Mouse (Mus musculus) gastrocnemius, adult 18-20 months (tissue): ENCODE measurements around the gene Thap8. TPM values are rescaled to one million over a fixed set of nuclear protein-coding genes. Genes with fewer than 3 reads are reported as not detected.

Experiments used
- DNase-seq: peaks from one replicate; pipeline ENCODE4 v3.0.0; 2021; ENCODE audit warnings: low spot score
- total RNA-seq, 2 experiments: library from RNA; stranded (reverse); gene quantifications; 2 replicates each; pipeline ENCODE4 v1.2.3; 2021

Gene Thap8
- total RNA-seq, 2 experiments from 2014 or later, result not detected

- peak; percentile 56 for DNase-seq
Measured at GRCm38 (mm10) chr7:30282740-30283139, 2.8 kb downstream of the Thap8 start.

DNA sequence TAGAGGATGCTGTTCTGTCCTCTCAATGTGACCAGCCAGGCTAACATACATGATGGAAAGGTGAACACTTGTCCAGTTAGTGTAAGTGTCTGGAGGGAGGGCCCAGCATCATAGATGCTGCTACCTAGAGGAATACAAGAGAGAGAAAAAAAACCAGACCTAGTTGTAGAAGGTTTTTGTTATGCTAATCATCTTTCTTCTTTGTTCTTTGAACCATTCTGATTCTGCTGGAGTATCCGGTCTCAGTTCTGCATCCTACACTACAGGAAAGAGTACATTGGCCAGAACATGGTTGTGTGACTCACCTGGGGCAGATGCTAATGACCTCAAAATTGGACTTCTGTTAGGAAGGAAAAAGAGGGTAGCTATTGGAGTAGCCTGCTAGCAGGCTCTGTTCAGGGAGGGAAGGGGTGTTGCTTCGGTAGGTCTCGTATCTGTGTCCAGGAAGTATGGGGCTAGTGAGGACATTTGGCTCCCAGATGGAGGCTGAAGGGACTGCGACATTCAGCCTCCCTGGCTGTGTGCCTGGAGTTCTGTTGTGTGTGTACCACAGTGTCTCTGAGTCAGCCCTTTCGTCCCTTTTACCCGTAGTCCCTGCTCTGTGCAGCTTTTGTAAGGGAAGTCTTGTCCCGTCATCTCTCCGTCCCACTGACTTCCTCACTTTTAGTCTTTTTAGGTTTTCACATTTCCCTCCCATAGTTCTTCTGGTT lies 7.0 kb downstream of the Thap8 start:
- no peak for DNase-seq

- DNase-seq, result no peak
Measured at GRCm38 (mm10) chr7:30288046-30288445, 8.2 kb downstream of the Thap8 start.

DNA sequence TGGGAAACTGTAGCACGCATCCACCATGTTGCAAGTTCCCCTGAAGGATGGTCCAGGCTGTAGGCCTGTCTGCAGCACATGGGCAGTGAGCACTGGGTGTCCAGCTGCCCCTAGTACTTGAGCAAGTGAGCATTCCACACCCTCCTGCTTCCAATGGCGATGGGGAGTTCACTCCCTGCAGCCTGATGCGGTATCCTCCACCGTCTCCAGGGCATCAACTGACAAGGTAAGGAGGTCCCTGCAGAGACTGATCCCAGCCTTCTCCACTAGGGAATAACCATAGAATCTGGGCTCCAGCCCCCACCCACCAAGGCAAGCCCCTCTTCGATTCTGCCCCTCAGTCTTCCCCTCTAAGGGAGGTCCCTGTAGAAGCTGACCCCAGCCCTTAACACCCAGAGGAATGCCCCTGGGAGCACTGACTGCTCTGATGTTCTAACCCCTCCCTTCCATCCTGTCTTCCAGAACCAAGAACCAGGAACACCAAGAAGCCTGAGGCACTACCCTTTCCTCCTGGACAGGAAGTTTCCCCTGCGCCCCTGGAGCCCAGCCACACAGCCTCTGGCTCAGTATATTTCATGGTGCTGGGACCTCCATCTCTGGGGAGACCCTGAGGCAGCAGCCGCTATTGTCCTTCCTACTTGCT lies 9.3 kb downstream of the Thap8 start:
- no peak for DNase-seq

- no peak for DNase-seq
Measured at GRCm38 (mm10) chr7:30289714-30290399, 10.0 kb downstream of the Thap8 start.

DNA sequence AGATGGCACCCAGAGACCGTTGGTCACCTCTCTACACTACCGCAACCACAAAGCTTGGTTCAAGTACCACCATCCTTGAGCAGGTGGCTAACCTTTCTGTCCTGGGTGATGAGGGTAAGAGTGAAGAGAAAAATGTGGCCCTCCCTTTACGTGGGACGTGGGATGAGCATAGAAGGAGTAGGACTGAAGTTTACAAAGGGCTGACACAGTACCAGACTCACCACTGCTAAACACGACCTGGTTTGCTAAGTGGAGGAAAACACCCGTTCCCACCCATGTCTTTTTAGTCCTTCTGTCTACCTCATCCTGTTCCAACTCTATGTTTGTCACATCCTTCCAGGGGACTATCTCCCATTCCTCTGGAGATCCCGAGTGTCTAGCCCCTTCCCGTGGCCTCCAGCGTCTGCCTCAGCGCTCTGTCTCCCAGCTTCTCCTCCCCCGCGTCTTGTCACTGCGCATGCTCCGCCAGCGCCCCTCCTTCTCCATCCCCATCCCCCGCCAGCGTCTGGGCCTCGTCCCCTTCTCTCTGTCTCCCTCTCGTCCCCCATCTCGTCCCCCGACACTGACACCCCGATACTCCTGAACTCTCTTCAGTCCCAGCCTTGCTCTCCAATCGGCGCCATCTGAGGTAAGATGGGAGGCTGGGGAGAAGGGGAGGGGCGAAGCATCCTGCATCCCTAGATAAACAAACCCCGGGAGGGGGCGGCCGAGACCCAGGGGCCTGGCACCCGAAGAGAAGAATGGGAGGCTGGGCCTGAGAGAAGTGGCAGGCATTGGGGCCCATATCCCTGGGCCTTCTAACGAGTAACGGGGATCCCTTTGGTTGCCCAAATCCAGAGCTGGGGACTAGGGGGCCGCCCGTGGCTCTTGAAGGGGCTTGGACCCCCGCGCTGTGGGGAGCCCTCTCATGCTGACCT lies 11.6 kb downstream of the Thap8 start, which contains the start of gene Clip3:
TSS of gene Clip3 (plus strand) at position 514 of the 917 bp plus-strand sequence.
- peak; percentile 57 for DNase-seq

DNA sequence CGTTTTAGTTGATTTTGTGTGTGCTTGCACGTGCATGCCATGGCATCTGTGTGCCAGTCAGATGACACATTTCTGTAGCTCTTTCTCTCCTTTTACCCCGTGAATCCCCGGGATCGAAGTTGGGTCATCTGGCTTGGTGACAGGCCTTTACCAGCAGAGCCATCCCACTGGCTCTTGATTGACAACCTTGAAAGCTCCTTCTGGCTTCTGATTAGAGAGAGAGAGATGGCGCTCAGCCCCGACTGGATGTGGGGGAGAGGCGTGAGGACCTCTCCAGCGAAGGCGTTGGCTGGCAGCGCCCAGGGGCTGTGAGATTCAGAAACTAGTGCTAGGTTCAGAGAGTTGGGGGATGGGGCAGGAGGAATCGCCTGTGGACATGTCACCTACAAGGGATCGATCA lies 13.9 kb downstream of the Thap8 start:
- DNase-seq, result no peak

DNA sequence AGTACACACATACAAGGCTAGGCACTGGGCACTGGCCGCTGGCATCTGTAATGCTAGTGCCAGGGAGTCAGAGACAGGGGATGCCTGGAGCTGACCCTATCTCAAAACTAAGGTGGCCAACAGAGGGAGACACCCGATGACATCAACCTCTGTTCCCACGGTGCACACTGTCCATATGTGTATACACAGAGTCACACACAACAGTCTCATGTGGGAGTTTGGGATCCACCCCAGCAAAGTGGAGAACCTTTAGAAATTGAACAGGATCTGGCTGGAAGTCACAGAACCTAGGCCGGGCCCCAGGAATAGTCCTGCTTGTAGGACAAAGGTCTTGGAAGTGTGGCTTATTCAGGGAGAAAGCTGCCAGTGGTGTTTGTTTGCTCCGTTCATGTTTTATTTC lies 14.4 kb downstream of the Thap8 start:
- DNase-seq, result no peak

DNA sequence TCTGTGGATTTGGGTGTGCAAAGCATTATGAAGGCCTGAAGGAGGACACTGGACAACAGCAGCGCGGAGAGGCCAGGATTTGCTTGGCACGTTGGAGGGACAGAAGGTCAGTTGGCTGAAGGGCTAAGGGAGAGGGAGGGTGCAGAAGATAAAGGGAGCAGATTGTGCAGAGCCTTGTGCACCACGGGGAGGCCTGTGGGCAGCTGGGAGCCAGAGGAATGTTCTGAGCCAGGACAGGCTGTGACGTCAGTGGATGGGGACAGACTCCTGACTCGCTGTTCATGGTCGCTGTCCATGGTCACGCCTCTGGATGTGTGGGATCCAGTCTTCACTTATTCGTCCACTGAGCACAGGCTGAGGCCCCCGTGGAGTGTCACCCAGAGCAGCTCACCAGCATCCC lies 15.2 kb downstream of the Thap8 start:
- DNase-seq, result peak; percentile 27

DNA sequence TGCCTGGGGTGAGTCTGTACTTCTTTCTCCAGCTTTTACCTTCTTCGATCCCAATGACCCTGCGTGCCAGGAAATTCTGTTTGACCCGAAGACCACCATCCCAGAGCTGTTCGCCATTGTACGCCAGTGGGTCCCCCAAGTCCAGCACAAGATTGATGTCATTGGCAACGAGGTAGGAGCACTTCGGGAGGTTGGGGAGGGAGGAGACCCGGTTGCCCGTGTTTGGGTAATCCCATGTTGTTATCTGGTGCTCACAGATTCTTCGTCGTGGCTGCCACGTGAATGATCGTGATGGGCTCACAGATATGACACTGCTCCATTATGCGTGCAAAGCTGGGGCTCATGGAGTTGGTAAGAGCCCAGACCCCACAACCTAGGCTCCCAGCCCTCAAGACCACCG lies 16.9 kb downstream of the Thap8 start:
- DNase-seq, result no peak

DNA sequence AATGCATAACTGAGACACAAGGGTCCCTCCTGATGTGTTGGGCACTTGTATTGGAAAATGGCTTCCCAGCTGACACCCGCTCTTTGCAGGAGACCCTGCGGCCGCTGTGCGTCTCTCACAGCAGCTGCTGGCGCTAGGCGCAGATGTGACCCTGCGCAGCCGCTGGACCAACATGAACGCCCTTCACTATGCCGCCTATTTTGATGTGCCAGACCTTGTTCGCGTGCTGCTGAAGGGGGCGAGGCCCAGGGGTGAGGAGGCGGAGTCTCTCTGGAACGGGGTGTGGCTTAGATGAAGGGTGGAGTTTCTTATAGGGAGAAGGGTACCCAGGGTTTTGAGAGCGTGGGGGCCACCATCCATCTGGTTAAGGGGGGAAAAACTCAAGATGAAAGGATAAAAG lies 17.4 kb downstream of the Thap8 start:
- no peak for DNase-seq

GRCm38 (mm10) chr7:30300914-30301313 lies 21.0 kb downstream of the Thap8 start:
- peak; percentile 22 for DNase-seq

DNA sequence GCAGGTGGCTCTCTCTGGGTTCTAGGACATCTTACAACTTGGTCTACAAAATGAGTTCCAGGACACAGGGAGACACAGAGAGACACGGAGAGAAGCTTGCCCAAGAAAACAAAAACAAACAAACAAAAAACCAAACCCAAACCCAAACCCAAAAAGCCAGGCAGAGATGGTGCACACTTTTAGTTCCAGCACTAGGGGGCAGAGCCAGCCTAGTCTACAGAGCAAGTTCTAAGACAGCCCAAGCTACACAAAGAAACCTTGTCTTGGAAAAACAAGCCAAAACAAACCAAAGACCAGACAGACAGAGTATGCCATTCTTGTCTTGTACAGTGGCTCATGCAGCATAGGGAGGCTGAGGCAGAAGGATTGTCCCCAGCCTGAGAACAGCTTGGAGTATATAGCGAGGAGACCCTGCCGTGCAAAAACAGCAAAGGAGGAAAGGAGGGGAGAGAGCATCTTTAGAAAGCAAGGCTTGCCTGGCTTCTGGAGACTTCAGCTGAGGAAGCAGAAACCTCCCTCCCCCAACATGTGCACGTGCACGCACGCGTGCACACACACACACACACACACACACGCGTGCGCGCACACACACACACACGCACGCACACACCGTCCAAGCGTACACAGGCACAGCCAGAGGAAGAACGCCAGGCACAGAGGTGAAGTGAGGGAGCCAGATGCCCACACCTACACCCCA lies 26.3 kb downstream of the Thap8 start:
- DNase-seq, result no peak

- DNase-seq, result peak; percentile 96
Measured at GRCm38 (mm10) chr7:30308076-30309005, 28.4 kb downstream of the Thap8 start, which contains the start of gene Alkbh6. Gene Alkbh6, plus strand, starts transcription at chr7:30308717.

DNA sequence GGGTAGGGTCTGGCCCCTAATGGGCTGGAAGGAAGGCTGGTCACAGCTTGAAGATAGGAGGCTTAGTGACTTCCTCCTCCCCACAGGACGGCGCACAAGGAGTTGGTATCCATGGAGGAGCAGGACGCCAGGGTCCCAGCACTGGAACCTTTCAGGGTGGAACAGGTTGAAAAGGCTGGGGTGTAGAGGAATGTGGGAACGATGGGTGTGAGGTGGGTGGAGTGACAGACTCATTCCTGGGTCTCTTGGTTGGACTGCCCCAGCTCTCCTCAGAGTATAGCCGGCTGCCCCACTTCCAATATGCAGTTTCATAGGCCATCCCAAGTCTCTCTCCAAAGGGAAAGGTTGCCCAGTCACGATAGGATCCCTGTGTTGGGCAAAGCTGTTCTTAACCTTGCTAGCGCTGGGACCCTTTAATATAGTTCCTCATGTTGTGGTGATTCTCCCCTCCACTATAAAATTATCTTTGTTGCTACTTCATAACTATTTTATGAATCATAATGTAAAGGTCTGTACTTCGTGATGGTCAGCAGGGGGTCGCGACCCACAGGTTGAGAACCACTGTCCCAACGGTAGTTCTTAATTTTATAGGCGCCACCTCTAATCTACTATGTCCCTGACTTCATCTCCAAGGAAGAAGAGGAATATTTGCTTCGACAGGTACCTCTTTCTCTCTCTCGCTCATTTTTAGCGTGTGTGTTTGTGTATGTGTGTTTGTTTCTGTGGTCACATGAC lies 29.7 kb downstream of the Thap8 start:
- DNase-seq, result no peak

- no peak for DNase-seq
Measured at GRCm38 (mm10) chr7:30310136-30310535, 30.2 kb downstream of the Thap8 start.

DNA sequence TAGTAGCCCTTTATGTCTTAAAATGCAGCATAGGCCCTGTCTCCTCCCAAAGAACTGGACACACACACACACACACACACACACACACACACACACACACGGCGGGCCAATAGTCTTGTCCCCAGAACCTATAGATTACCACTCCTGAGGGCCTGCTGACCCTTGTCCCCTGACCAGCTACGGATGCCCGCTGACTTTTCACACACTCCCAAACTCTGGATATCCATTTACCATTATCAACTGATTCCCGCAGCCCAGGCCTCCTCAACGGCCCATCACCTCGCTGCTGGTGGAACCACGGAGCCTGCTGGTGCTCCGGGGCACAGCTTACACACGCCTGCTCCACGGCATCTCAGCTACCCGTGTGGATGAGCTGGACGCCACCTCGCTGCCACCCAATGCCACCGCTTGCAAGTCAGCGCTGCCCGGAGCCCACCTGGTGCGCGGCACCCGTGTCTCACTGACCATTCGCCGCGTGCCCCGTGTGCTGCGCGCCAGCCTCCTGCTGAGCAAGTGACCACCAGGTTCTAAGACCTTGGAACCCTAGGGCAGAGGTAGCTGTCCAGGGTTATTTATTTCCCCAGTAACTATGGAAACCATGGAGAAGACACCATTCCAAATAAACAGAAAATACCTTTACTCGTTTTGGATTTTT lies 33.9 kb downstream of the Thap8 start:
- DNase-seq, result no peak

DNA sequence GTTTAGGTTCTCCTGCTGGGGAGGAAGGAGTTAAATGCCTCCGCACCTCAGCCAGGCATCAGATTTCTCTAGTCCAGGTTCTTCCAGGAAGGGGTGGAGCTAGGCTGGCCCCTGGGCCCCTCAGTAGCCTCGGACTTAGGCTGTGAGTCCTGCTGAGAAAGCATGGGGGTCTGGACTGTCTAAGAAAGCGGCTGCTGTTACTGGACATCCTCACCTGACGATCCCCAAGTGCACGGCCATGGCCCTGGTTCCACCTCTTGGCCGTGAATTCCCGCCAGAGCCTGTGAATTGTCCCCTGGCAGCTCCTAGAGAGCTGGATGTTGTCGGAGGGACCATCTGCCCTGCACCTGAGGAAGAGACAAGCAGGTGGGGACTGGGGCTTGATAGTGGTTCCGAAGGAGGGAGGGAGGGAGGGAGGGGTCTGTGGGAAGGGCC lies 34.8 kb downstream of the Thap8 start, which contains the start of gene Syne4:
TSS of gene Syne4 (plus strand) at position 87 of the 435 bp plus-strand sequence.
- no peak for DNase-seq
